Mouse (Mus musculus) spleen, adult 12 weeks (tissue): ENCODE results near the gene Lpin3.
A peak's percentile ranks its signal among the peaks of the same experiment; 100 is the strongest.

Experiments
- DNase-seq: peaks from one replicate; pipeline ENCODE4 v3.0.0; 2022; ENCODE audit warnings: low spot score

Gene Lpin3

DNA sequence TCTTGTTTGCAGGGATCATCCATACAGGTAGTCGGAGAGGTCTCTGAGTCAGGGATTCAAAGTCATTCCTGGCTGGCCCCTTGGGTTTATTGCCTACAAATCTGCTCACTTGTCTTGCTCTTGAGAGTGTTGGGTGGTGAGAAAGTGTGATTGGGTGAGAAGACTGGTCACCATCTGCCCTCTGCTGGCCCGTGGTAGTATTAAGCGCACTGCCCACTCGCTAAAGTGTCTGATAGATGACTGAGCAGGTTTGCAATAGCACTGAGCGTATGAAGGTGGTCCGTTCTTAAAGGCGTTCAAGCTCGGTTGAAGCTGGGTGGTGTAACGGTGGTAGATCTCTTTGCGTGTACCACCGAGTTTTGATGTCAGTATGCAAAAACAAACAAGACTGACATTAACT lies 6.8 kb downstream of the Lpin3 start:
- peak; percentile 50 for DNase-seq

DNA sequence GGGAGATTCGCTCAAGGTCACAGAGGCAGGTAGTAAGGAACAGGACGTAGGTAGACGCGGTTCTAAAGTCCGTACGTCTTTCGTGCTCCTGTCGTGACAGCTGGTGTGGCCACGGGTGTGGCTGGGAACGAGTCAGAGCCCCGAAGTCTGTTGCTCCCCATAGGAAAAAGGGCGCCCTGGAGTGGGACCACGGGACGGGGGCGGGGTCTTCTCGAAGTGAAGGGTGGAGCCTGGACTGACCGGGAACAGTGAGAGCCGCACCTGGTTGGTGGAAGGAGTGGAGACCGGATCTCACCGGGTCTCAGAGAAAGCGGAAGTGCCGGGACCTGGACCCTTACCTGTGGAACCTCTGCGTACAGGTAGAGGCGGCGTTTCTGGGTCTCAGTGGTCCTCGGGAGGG lies 7.4 kb downstream of the Lpin3 start:
- no peak for DNase-seq

DNA sequence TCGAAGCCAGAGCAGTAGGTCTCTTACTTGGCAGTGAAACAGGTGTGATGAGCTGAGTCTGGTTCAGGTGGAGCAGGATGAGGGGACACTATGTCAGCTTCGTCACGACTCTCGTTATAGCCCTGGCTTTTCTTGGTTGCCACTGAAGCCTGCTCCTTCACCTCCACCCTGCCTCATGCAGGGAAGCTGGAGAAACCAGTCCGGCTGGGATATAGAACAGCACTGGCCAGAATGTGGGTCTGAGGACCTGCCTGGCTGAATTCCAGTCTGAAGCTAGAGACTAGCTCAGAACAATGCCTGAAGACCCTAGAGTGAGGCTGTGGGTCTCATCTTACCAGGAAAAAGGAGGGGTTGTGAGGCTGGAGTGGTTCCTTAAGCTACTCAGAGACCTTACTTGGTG lies 10.6 kb downstream of the Lpin3 start:
- DNase-seq, result no peak

DNA sequence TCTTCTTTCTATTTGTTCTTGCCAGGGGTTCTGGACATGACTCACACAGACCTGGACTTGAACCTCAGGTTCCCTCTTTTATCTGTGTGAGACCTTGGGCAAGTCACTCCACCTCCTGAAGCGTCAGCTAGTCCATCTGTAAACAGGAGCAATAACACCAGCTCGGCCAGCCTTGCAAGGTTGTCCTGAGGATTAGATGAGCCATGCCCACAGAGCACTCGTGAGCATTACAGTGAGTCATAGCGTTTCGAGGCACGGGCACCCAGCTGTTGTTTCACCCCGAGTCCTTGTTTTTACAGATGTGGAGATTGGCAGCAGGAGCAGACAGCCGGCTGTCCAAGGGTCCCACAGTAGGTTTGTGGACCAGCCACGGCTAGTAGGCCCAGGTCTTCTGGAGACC lies 11.2 kb downstream of the Lpin3 start:
- no peak for DNase-seq

DNA sequence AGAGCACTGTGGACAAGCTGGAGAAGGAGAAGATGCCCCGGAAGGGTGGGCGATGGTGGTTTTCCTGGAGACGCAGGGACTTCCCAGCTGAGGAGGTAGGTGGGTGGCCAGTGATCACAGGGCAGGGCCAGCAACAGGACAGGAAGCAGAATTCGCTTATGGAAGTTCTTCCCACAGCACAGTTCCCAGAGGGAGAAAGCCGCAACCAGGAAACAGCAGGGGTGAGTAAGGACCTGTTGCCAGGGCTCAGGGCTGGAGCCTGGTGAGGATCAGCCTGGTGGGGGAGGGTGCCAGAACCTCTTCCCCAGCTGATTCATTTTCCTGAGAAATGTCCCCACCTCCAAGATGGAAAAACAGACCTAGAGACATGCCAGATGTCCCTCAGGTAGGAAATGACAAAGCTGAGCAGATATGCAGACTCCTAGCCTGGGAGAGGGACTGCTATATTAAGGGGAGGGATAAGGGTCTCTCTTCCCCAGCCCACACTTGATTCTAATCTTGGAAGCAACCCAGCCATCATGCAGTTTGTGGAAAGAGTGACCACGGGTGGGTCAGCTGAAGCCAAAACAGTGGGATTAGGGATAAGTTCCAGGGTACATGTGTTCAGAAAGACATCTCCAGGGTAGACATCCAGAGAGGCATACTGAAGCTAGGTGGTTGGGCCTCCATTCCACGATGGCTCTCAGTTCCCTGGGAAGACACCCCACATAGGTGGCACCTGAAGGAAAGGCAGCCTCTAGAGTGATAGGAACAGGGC lies 21.4 kb downstream of the Lpin3 start:
- DNase-seq, result no peak

DNA sequence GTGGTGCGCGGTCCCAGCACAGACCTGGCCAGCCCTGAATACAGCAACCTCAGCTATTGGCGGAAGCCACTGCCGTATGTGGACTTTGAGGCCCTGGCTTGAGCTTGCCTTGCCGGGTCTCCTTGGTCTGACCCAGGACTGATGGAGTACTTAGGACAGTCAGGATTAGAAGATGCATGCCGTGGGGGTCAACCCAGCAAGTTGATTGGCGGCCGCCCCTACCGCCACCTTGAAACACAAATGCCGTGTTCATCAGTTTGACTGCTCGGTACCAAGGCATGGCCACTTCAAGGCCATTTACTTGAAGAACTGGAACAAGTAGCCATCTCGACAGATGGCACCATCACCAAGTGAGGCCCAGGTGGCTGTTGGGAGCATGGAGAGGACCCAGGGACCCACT lies 24.8 kb downstream of the Lpin3 start:
- no peak for DNase-seq

DNA sequence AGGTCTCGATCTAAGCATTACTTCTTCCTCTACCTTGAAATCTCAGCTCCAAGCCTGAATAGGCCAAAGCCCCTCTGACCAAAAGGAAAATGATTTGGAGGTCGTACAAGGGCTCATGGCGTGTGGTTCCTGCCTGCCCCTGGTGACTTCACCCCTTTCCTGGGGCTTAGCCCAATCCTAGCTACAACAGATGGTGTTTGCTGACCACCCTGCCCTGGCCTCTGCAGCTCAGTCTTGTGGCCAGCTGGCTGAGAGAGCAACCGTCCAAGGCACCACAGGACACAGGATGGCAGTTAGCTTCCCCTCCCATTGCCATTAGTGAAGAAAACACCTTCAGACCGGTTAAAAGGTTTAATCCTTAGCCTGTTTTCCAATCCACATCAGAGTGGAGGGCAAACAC lies 25.6 kb downstream of the Lpin3 start:
- no peak for DNase-seq

DNA sequence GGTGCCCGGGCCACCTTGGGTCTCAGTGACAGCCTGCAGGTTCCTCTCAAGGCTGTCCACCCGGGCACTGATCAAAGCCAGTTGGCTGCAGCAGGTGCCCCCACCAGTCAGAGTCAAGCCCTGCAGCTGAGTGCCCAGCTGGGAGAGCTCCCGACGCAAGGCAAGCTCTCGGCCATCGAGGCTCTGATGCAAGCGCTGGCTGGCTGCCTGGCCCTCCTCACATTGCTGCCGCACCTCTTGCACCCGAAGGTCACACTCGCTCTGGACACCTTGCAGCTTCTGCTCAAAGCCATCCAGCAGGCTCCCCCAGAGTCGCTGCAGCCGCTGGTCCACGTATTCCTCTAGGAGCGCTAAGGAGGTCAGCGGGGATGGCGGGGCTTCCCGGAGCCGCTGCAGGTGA lies 28.1 kb downstream of the Lpin3 start:
- no peak for DNase-seq

DNA sequence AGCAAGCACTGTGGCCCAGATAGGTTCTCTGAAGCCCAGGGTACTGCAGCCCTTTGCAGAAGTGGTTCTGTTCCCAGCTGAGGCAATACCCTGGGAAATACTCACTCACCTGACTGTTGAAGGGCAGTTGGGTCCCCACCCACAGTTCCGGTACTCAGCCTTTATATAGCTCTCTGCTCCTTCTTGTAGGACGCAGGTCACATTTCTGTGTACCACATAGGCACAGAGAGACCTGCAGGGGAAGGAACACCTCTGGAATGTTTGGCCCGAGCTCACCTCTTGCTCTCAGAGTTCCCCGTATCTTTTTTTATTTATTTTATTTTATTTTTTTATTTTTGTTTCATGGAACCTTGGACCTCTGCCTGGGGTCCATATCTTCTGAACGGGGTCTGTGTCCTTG lies 30.2 kb downstream of the Lpin3 start:
- DNase-seq, result no peak

DNA sequence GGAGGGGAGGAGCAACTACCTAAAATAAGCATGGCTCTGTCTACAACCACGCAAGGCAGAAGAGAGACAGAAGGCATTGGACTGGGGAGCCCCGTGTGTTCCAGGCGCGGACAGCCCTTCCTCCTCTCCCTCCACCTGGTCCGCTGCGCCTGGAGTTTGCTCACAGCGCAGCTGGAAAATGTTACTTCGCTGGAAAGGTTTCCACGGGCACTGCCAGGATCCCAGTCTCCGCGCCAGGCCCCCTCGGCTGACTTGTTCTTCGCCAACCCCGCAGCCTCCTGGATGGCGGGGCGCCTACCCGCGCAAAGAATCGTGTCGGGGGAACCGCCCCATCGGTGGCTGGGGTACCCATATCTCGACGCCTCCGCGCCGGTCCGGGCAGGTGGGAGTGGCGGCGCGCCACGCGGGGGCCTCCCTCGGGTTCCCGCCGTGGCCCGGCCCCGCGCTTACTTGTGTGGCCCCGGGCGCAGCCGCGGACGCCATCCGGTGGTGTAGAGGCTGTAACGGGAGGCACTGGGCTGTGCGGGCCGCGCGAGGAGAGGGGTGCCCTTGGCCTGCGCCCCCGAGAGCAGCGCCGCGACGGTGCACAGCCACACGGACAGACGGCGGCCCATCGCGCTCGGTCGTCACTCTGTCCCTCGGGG lies 31.2 kb downstream of the Lpin3 start:
- no peak for DNase-seq

DNA sequence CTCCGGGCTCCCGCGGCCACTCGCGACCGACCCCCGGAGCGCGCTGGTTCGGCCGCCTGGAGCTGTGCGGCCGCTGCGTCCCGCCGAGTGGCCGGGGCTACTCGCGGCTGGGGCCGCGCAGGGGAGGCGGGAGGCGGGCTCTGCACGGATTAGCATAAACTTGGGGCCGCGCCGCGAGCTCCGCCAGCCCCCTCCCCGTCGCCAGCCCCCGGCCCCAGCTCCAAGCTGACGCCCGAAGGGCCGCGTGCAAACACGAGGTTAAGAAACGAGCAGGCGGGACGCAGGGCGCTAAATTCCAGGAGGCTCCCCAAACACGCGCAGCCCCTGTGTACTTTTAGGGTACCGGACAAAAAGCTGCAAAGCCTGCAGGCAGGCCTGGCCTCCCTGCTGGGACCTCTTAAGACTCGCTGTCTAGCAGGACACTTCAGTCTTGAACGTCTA lies 31.8 kb downstream of the Lpin3 start, which contains the start of gene Emilin3:
TSS of gene Emilin3 (minus strand) at position 98 of the 441 bp plus-strand sequence.
- DNase-seq, result no peak

DNA sequence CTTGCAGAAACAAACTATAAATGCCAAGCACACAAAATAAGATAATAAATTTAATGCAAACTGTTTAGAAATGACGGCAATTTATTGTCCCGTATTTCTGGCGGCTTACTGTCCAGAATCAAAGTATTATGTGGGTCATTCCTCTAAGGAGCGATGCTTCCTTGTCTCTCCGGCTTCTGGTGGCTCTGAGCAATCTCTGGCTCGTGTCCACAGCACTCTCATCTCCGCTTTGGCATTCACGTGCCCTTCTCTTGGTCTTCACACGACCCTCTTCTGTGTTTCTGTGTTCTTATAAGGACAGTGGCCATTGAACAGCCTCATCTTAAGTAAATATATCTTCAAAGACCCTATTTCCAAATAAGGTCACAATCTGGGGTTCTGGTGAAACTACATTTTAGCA lies 34.2 kb downstream of the Lpin3 start:
- no peak for DNase-seq

DNA sequence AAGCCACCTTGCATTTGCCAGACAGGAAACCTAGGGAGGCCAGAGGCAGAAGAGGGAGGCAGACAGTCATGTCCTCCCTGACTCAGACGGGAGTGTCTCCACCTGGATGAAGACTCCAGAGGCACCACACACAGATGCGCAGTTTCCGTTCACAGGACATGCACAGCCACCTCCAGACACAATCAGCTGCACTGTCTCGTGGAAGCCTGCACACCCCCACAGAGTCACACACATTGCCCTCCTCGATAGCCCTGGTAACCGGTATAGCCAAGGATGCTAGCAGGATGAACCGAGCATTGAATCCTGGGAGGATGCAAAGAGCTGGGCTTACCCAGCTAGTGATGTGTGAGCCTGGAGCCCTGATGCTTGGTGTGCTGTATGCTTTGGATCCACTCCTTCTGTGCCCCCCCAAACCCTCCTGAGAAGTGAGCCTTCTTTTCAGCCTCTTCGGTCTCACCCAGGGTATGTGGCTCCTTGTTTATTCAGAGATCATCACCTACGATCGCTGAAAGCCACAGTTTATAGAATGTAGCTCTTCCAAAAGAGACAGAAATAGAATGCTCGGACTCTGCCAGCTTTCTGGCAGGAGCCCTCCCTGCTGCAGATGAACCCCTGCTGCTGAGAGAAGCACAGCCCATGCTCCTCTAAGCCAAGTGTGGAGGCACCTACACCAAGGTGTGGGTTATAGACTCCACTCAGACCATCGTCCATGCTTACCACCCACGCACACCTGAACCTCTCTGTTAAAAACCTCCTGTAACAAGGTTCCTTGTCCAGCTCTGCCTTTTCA lies 35.5 kb downstream of the Lpin3 start:
- DNase-seq, result no peak

DNA sequence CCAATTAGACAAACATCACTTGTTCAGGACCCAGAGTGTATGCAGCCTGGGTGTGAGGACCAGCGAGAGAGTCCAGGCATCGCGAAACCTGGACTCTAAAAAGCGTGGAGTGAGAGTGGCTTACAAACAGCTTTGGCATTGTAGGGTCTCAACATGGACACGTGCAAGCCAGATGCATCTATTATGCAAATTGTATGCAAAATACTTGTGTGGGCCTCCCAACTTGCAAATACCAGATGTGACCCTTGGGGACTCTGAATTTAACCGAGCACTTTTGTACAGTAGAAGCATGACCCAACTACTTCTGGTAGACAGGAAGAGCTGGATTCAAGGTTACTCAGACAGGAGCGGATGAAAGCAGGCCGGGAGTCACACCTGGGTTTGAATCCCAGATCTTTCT lies 36.2 kb downstream of the Lpin3 start:
- no peak for DNase-seq

DNA sequence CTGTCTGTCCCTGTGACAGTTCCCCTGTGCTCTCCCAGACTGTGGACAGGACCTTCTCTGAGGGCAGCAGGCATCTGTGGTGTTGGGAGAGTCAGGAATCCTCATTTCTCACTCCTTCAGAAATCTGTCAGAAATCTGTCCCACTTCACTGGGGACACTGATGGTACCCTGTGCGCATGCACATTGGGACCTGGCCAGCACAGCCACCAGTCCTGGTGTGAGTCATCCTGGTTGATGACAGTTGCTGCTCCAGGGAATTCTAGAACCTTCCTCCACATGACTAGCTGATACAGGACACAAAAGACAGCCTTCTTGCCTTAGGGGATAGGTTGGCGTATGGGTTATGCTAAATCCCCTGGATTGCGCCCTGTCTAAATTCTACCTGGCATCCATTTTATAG lies 36.8 kb downstream of the Lpin3 start:
- no peak for DNase-seq

DNA sequence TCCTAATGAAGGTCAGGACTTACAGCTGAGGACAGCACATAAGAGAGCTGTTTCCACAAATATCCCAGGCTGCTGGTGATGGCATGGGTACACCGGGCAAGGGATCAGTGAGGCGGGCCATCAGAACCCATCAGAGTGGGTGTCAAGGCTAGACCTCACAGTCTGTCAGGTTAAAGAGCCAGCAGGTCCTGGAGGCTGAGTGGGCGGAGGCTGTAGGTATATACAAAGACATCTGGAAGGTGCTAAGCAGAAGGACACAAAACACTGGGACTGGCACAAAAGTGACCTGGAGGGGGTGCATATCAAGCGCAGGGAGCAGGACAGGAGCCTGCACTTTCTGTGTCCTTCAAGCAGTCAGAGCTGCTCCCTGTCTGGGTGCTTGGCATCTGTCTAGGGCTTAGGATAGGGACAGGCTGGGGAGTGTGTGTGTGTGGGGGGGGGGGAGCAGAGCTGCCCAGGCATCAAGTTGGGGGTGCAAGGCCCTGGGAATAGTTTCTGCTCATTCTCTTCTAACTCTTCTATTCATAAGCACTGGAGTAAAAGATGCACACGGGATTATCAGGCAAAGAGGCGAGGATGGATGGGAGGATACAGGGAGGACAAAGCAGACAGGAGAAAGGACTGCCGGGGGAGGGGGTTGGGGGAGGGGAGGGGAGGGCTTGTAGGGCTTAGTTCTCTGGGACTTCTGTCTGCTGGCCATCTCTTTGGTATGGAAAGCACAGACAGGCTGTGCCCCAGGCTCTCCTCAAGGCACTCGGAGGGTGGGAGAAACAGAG lies 37.9 kb downstream of the Lpin3 start:
- DNase-seq, result no peak

DNA sequence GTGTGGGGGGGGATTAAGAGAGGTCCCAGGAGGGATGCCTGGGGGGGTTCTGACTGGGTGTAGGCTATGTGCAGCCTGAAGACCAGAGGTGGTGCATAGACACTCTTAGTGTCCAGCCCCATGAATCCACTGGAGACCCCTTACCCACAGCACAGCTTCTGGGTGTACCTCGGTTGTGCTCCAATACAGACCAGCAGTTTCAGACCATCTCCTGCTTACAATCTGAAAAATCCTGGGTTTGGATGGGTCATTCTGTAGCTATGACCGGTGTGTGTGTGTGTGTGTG lies 38.4 kb downstream of the Lpin3 start:
- DNase-seq, result no peak

DNA sequence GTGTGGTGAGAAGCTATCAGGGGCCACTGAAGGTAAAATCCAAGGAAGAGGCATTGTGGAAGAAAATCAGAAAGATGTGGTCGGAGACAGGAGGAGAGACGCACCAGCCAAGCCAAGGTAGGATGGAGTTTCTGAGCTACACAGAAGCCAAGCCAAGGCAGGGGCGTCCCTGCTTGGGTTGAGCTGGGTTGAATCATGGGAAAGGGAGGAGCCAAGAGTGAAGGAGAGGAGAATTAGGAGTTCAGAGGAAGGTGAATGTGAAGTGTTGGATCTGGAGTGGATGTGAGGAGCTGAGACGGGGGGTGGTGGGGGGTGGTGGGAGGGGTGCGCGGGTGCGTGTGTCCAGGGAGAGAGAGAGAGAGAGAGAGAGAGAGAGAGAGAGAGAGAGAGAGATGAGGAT lies 40.8 kb downstream of the Lpin3 start:
- no peak for DNase-seq

DNA sequence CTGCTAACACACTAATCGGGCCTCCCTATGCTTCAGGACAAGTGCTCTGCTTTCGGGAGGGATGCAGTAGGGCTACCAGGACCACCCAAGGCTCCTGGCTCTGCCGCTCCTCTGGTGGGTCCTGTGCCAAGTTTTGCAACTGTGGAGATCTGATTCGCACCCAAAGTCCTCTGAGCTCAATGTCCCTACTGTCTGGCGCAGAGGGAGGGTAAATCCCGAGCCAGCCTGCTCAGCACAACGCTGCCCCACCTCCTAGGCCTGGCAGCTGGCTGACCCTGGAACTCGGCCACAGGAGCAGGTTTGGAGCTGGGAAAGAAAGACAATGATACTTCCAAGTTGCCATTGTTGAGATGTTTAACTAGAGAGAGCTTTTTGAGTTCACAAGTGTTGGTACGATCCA lies 44.7 kb downstream of the Lpin3 start:
- DNase-seq, result no peak

DNA sequence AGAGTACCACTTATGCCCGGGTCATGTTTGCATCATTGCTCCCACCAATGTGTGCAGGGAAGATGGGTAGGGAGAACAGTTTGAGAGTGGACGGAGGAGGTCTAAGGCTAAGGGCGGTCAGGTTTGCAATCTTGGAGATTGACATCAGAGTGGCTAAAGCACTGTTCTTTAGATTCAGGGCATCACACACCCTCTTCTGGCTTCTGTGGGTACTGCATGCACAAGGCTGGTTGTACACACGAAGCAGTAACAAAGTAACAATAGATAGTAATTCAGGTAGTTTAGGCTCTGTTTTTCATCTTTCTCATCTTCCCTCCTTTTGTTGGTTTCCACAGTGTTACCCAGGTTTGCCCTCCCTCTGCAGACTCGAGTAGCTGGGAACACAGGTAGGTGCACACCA lies 50.9 kb downstream of the Lpin3 start:
- no peak for DNase-seq

DNA sequence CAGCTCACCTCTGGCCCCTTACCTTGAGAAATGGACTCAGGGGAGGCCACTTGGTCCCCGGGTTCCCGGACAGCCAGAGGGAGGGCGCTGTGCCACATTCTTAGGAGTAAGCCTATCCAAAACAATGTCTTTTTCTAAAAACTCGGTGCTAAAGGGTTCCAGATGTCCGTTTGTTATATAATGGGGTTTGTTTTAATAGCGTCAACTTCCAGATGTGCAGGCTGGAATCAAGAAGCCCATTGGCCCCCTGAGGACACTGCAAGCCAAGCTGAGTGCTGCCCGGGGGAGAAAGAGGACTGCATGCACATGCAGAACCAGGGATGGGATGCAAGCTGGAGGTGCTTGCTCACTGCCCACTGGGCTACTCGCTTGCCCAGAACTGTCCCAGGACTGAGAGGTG lies 51.9 kb downstream of the Lpin3 start:
- no peak for DNase-seq

DNA sequence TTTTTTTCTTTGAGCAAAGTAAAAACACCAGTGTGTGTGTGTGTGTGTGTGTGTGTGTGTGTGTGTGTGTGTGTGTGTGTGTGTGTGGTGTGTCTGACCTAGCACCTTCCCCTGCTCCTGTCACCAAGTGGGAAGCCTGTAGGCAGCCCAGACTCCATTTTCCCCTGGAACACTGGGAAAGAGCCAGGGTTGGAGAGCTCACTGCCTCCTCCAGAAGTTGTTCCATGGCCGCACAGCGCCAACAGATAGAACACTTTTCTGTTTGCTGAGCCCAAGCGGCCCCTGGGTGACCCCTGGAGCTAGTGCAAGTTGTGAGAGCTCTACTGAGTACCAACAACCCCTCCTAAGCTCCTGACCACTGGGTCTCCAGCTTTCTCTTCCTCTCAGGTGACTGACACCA lies 52.5 kb downstream of the Lpin3 start:
- no peak for DNase-seq

DNA sequence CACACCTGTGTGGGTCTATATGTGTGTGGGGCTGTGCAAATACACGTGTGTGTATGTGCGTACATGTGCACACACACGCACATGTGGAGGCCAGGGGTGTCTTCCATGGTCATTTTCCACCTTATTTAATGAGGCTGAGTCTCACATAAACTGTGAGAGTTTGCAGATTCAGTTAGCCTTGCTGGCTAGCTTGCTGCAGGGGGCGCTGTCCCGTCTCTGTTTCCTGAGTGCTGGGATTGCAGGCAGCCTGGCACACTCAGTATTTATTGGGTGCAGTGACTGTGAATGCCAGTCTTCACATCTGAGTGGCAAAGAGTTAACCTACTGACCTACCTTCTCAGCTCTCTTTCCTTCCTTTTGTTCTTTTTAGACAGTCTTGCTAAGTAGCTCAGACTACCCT lies 53.4 kb downstream of the Lpin3 start:
- DNase-seq, result no peak
